Mouse (Mus musculus): ENCODE results near the gene Irf2bp1. TPM values are rescaled to one million over a fixed set of nuclear protein-coding genes. Genes with fewer than 3 reads are reported as not detected.

The Irf2bp1 gene
- 10 to 100 TPM; 24.2 to 24.4 TPM for total RNA-seq (2021)
- long read RNA-seq, experiment 1, transcript Irf2bp1-201 (1 exons, 2,734 nt): major isoform, 100 of 100 reads
- long read RNA-seq, experiment 1, partial matches to known transcripts: 0 of 100 reads
- long read RNA-seq, experiment 1, other reads (novel, unspliced or antisense): 0 of 100 reads
- long read RNA-seq, experiment 2, transcript Irf2bp1-201 (1 exons, 2,734 nt): major isoform, 75 of 75 reads
- long read RNA-seq, experiment 2, partial matches to known transcripts: 0 of 75 reads
- long read RNA-seq, experiment 2, other reads (novel, unspliced or antisense): 0 of 75 reads

DNA sequence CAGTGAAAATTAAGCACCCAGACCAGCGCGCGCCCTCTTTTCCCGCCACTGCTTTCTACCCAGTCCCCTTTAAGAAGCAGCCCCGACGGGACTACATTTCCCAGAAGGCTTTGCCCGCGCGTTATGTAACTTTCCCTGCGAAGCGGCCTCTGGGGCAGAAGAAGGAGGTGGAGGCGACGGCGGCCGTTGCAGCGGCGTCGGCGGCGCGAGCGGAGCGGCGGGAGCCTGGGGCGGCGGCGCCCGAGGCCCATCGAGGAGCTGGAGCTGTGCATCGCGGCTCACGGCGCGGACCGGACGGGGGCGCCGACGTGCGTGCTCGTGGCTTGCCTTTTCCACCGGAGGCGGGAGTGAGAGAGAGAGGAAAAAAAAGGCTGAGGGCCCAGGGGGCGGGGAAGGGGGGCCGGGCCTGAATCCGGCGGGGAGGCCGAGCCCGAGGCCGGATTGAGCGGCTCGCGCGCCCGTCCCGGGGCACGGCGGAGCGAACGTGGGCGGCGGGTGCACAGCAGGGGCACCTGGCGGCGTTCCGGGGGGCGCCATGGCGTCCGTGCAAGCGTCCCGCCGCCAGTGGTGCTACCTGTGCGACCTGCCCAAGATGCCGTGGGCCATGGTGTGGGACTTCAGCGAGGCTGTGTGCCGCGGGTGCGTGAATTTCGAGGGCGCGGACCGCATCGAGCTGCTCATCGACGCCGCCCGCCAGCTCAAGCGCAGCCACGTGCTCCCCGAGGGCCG lies at the start of gene Irf2bp1:
Irf2bp1 (plus strand) TSS at position 143 of the 729 bp plus-strand sequence.
- intact Hi-C loops (cut with DNase I): no loop called here
- DNase-seq: peak; percentile 92 to 94

DNA sequence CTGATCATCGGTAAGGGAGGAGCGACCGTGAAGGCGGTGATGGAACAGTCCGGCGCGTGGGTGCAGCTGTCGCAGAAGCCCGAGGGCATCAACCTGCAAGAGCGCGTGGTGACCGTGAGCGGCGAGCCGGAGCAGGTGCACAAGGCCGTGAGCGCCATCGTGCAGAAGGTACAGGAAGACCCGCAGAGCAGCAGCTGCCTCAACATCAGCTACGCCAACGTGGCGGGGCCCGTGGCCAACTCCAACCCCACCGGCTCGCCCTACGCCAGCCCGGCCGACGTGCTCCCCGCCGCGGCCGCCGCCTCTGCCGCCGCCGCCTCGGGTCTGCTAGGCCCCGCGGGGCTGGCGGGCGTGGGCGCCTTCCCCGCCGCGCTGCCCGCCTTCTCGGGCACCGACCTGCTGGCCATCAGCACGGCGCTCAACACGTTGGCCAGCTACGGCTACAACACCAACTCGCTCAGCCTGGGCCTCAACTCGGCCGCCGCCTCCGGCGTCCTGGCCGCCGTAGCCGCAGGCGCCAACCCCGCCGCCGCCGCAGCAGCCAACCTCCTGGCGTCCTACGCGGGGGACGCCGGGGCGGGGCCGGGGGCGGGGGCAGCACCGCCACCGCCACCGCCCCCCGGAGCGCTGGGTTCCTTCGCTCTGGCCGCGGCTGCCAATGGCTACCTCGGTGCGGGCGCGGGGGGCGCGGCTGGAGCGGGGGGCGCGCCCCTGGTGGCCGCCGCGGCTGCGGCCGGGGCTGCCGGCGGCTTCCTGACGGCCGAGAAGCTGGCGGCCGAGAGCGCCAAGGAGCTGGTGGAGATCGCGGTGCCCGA lies 46.1 kb upstream of the Irf2bp1 start:
- peak; percentile 67 to 75 for DNase-seq
- intact Hi-C loops (cut with DNase I): no loop called here

DNA sequence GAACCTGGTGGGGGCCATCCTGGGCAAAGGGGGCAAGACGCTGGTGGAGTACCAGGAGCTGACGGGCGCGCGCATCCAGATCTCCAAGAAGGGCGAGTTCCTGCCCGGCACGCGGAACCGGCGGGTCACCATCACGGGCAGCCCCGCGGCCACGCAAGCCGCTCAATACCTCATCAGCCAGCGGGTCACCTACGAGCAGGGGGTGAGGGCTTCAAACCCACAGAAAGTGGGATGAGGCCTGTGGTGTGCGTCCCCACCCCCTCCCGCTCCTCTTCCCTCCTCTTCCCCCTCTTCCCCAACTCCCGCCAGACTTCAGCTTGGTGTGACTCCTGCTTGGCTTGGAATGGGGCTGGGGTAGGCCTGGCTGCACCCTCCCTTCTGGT lies 45.5 kb upstream of the Irf2bp1 start:
- no peak for DNase-seq
- intact Hi-C loops (cut with DNase I): no loop called here

DNA sequence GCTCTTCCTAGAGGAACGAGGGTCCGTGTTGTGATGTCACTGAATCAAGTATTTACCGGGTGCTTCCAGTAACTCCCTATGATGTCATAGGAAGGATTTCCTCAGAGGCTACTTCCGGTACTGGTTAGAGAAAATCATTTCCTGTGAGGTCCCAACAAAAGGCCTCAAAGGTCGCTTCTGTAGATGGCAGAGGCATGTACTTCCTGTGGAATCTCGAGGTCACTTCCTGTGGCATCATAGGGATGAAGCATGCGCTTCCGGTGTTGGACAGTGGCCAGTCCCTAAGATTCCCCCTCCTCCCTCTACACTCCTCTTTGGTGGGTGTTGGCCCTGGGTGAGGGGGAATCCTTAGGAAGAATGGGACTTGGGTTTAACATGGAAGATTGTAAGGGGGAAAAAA lies 44.4 kb upstream of the Irf2bp1 start:
- peak; percentile 32 to 44 for DNase-seq
- intact Hi-C loops (cut with DNase I): no loop called here

DNA sequence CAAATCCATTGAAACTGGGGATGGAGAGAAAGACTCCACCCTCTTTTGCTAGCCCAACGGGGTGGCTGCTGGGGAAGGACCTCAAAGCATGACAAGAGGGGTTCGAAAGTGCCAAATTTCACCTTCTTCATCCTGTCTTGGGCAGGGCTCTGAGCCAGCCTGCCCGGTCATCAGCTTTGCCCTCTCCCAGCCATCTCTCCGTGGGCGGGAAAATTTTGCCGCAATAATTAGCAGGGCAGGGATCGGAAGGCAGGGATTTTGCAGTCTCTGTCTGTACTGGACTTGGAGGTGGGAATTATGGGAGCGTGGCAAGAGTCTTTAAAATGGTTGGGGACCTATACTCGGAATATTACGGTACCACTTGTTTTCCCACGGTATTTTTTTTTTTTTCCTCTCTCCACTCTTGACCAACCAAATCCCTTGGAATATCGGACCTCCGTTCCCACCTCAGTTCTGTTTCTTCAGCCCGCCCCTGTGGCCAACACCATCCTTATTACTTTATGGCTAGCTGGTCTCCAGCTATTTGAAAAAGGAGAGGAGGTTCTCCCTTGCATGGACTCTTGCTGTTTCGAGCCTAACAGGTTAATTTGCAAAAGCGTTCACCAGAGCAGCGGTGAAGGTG lies 41.6 kb upstream of the Irf2bp1 start:
- DNase-seq: no peak
- intact Hi-C loops (cut with DNase I): loop anchor here (10.0 kb wide), 1 partner anchor 57 kb away; no protein-coding TSS in a partner anchor

DNA sequence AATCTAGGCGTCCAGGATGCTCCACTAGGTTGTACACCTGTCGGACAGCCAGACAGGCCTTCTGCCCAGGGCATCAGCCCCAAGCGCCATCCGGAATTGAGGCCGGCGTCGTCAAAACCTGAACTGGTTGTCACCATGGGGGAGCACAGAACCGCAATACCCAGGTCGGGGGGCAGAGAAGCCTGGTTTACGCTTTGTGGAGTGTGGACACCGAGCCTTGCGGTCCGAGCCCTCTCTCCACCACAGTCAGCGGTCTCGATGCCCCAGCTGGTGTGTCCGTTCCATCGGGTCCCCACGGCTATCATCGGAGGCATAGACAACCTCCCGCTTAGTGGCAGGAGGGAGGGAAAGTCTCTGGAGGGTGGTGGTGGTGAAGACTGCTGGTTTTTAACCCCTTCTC lies 41.0 kb upstream of the Irf2bp1 start:
- DNase-seq: no peak
- intact Hi-C loops (cut with DNase I): loop anchor here (10.0 kb wide), 1 partner anchor 58 kb away; no protein-coding TSS in a partner anchor

DNA sequence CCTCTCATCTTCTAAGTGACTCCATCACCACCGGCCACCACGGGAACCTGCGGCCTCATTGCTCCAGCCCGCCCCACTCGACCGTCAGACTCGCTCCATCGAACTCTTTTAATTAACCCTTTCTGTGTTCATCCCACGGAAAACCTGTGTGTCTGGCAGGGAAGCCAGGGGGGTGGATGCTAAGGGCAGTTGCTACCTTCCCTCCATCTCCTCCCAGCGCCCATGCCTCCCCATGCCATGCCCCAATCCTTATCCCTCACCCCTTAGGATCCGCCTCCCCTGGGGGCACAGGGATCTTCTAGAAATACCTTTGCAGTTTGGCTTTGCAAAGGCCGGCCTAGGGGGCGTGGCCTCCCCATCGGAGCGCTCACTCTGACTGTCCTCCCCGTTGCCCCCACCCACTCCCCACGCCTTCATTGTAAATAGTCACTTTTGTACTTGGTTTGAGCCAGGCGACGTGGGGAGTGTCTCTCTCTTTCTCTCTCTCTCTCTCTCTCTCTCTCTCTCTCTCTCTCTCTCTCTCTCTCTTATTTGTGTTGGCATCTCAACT lies 40.5 kb upstream of the Irf2bp1 start:
- DNase-seq: no peak
- intact Hi-C loops (cut with DNase I): loop anchor here (10.0 kb wide), 1 partner anchor 59 kb away; no protein-coding TSS in a partner anchor

DNA sequence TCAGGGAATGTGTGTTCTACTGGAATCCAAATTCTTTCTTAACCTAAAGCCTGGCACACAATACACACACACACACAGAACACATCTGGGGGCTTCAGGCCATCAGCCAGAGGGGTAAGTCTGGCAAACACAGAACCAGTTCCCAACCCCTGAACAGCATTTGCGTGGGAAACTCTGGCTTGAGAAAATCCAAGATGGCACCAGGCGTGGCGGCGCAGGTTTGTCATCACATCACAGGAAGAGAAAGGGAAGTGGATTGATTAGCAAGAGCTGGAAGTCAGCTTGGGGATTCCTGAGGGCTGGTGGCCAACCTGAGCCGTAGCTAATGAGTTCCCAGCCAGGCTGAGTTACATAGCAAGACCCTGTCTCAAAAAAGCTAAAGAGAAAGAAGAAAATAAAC lies 38.5 kb upstream of the Irf2bp1 start:
- DNase-seq: no peak
- intact Hi-C loops (cut with DNase I): loop anchor here (10.0 kb wide), 1 partner anchor 61 kb away; no protein-coding TSS in a partner anchor

DNA sequence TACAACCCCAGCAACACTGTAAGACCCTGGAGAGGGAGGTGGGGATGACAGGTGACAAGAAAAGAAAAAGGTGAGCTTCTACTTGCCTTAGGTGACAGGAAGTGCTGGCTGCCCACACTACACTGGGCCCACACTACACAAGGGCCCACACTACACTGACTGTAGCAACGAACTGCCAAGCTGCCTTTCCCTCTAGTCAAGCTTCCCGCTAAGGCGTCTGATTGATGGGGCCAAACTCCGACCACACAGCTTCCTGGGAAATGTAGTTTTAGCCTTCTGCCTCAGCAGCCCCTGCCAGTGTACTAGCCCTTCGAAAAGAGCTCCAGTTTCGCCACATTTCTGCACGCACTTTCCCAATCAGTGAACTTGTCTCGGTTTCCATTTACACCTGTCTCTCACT lies 36.2 kb upstream of the Irf2bp1 start:
- DNase-seq: no peak
- intact Hi-C loops (cut with DNase I): loop anchor here (2.0 to 10.0 kb wide), 2 partner anchors 45 to 63 kb away; no protein-coding TSS in a partner anchor

DNA sequence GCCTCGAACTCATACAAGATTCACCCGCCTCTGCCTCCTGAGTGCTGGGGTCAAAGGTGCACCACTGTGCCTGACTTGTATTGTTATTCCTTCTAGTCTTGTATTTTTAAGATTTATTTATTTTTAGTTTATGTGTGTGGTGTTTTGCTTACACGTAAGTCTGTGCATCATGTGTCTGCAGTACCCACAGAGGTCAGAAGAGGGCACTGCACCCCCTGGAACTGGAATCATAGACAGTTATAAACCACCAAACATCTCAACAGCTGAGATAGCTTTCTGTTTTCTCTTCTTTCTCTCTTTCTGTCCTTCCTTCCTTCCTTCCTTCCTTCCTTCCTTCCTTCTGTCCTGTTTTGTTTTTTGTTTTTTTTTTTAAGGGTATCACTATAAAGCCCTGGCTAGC lies 32.9 kb upstream of the Irf2bp1 start:
- no peak for DNase-seq
- intact Hi-C loops (cut with DNase I): no loop called here

DNA sequence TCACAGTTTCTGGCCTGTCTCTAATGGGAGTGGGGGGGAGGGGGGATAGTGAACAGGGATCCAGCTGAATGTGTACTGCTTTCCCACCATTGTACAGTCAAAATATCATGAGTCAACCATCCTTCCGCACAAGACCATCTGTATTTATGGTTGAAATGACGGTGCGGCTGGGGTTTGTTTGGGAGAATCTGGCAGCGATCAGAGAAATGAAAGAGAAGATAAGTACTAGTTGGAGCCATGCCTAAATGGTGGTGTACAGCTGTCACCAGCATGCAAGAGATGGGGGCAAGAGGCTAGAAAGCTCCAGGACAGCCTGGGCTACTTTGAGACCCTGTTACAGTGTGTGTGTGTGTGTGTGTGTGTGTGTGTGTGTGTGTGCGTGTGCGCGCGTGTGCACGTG lies 25.5 kb upstream of the Irf2bp1 start:
- no peak for DNase-seq
- intact Hi-C loops (cut with DNase I): no loop called here

DNA sequence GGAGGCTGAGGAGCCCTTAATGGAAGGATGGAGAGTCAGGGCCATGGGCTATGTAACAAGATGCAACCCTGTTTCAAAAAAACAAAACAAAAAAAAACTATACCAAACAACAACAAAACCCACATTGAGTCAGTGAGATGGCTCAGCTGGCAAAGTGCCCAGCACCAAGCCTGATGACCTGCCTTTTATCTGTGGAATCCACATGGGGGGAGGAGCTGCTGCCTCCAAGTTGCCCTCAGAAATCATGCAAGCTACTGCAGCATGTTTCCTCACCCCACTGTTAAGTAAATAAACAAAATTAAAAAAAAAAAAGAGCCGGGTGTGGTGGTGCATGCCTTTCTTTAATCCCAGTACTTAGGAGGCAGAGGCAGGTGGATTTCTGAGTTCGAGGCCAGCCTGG lies 17.3 kb upstream of the Irf2bp1 start:
- intact Hi-C loops (cut with DNase I): no loop called here

DNA sequence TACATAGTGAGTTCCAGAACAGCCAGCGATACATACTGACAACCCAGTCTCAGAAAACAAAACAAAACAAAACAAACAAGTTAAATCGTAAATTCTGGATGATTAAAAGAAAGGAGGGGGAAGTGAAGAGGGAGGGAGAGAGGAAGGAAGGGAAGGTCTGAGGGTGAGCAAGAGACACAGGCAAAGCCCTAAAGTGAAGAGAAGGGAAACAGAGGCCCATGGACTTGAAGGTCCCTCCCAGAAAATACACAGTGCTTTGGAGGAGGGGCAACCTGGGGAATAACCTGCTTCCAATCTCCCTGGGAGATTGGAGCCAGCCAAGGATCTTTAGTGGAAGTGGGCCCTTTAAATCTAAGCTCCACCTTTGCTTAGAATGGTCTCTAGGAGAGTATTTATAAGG lies 16.7 kb upstream of the Irf2bp1 start, which contains the start of gene Nanos2:
Nanos2 (plus strand) TSS at position 301 of the 400 bp plus-strand sequence.
- DNase-seq: no peak
- intact Hi-C loops (cut with DNase I): no loop called here

More for the DNA sequence above, 17.3 kb upstream of the Irf2bp1 start:
- DNase-seq: no peak

DNA sequence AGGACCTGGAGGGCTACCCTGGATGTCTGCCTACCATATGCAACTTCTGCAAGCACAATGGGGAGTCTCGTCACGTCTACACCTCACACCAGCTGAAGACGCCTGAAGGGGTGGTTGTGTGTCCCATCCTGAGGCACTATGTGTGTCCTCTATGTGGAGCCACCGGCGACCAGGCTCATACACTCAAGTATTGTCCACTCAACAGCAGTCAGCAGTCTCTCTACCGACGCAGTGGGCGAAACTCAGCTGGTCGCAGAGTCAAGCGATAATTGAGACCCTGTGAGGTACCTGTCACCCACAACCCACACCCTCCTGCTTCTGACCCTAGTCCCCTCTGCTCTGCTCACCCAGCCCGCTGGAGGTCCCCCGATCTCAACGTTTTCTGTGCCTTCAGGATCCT lies 16.1 kb upstream of the Irf2bp1 start:
- intact Hi-C loops (cut with DNase I): no loop called here
- no peak for DNase-seq

DNA sequence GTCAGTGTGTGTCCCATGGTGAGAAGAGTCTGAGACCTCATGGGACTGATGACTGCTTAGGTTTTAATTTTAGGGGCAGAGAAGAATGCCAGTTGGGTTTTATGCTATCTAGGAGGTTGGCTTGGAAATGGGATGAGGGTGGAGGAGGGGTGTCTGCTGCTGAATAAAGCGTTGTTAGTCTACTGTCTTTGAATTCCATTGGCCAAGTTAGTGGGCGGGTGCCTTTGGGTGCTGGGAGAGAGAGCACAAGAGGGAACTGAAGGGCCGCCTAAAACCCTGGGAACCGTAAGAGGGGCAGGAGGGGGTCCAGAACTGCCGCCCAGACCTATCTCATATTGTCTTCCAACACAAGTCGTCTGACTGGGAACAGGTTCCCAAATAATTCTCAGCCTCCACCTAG lies 15.1 kb upstream of the Irf2bp1 start:
- intact Hi-C loops (cut with DNase I): no loop called here

DNA sequence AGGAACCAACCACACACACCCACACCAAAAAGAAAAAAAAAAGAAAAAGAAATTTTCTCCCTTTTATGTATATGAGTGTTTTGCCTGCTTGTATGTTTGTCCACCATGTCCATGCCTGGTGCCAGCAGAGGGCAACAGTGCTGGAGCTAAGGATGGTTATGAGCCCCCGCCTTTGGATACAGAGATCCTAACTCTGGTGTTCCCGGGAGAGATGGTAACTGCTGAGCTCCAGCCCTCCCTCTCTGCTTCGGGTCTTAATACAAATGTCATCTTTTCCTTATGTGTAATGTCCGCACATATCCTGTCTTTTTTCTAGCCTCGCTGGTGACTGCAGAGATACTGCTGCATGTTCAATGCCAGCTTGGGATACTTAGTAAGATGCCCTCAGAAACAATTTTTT lies 13.8 kb upstream of the Irf2bp1 start:
- no peak for DNase-seq
- intact Hi-C loops (cut with DNase I): no loop called here

More for the DNA sequence above, 15.1 kb upstream of the Irf2bp1 start:
- no peak for DNase-seq

DNA sequence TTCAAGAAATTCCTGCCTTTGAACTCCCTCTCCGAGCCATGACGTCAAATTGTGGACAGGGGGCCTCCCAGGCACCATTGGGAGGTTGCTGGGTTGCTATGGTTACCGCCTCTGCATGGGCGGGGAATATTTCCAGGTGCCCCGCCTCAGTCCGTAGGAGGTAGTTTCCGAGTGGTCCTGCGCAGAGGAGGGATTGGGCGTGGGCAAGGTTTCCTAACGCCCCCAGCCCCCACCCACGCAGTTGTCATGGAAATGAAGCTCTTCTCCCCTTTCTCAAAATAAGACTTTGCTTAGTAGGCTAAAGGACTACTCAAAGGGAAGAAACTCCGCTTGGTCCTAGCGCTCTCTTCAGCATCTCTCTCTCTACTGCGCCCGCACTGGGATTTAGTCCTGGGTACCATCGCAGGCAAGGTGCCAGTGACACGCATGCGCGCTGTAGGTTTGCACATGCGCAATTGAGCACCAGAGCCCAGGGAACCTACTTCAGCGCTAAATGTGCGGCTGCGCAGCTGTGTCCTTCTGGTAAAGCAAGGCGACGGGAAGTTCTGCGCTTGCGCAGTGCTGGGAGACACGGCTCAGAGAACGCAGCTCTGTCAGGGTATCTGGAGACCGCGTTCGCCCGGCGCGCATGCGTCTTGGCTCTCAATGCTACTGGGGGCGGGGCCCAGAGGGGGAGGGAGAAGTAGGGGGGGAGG lies 13.1 kb upstream of the Irf2bp1 start, which contains the start of gene Mypop:
Mypop (plus strand) TSS at position 645 of the 695 bp plus-strand sequence.
- DNase-seq: peak; percentile 99
- intact Hi-C loops (cut with DNase I): no loop called here

DNA sequence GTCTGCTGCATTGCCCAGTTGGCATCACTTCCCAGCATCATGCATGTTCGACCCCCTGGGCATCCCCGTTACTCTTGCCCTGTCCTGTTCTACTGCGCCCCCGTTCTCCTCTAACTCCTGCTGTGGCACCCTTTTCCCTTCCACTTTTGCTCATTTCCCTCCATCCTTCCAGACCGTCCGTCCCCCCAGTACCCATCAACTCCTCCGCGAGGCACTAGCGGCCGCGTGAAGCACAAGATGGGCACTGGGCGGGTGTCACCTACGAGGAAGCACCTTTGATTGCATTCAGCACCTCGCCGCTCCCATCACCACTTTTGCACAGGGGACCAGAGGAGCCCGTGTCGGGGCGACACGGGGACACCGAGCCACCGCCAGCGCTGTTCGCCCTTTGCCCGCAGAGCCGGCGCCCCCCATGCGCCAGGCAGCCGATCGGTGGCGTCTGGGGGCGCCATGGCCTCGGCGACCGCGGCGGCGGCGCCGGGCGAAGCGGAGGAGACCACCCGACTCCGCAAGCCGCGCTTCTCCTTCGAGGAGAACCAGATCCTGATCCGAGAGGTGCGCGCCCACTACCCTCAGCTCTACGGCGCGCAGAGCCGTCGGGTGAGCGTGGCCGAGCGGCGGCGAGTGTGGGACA lies 12.1 kb upstream of the Irf2bp1 start:
- intact Hi-C loops (cut with DNase I): no loop called here
- DNase-seq: peak in 1 of 2 experiments; percentile 24

DNA sequence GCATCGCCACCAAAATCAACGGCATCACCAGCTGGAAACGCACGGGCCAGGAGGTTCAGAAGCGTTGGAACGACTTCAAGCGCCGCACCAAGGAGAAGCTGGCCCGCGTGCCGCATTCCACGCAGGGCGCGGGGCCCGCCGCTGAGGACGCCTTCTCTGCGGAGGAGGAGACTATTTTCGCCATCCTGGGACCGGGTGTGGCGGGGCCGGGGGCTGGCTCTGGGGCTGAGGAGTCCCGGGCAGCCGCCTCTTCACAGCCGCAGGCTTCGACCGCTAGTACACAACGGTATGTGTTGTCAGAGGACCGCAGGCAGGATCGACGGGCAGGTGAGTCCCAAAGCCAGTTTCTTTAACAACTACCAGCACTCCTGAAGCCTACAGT lies 11.6 kb upstream of the Irf2bp1 start:
- DNase-seq: peak in 1 of 2 experiments; percentile 43
- intact Hi-C loops (cut with DNase I): no loop called here

Data from heart, postnatal 14 days (tissue).